Mouse (Mus musculus) left cerebral cortex, adult 18-20 months (tissue): ENCODE data around the gene Kcnip2. TPM values are rescaled to one million over a fixed set of nuclear protein-coding genes. Genes with fewer than 3 reads are reported as not detected.

Experiments
- total RNA-seq, 2 experiments: library from RNA; stranded (reverse); gene quantifications; 2 replicates each; pipeline ENCODE4 v1.2.3; 2021

The Kcnip2 gene
- total RNA-seq, 2 experiments from 2014 or later: 148 to 164 TPM

Other genes starting within 250 kb of the Kcnip2 start
- 10 to 100 TPM; 31.6 to 36.4 TPM for gene Fbxw4, start 155.7 kb downstream of the Kcnip2 start, total RNA-seq
- gene Fgf8, start 73.1 kb downstream of the Kcnip2 start, total RNA-seq: not detected
- gene Npm3, start 66.5 kb downstream of the Kcnip2 start, total RNA-seq: 1 to 10 TPM; 6.1 to 7.4 TPM
- 100 to 1,000 TPM; 158 to 165 TPM for gene Mgea5, start 32.2 kb downstream of the Kcnip2 start, total RNA-seq
- gene Armh3, start 182.4 kb upstream of the Kcnip2 start, total RNA-seq: 10 to 100 TPM; 17.5 to 20.2 TPM
- gene Hps6, start 187.4 kb upstream of the Kcnip2 start, total RNA-seq: 1 to 10 TPM; 7.8 to 8.4 TPM
- gene Pprc1, start 228.8 kb upstream of the Kcnip2 start, total RNA-seq: 10 to 100 TPM; 26.1 to 33.3 TPM
- gene Ldb1, start 229.2 kb upstream of the Kcnip2 start, total RNA-seq: 100 to 1,000 TPM; 113 to 123 TPM